Mouse (Mus musculus) embryonic facial prominence, embryonic 13.5 days (tissue): ENCODE measurements at regions not wholly inside any gene's neighbourhood (a gene's known extent, or its start where the extent isn't known, plus 50 kb on each side); places are given as distances from the start of the nearest gene placed in this dataset.

Experiments
- ATAC-seq: fragments of 200-750 bp; cut with Nextera tagmentation; 2 replicates; pipeline ENCODE4 v1.8.0; 2017; ENCODE audit warnings: low read depth; ENCODE audit not compliant: insufficient number of reproducible peaks, insufficient read depth, low FRiP score, low TSS enrichment
- H3K27ac ChIP-seq: fragments of 300-500 bp; sonication (generic); 2 replicates; pipeline ENCODE4 v1.5.1; 2015; ENCODE audit warnings: moderate library complexity, mild to moderate bottlenecking, inconsistent platforms
- H3K27me3 ChIP-seq: fragments of 300-500 bp; sonication (generic); 2 replicates; pipeline ENCODE4 v1.6.1; 2015; ENCODE audit warnings: mild to moderate bottlenecking, inconsistent platforms
- H3K36me3 ChIP-seq: fragments of 300-500 bp; sonication (generic); 2 replicates; pipeline ENCODE4 v1.6.1; 2015; ENCODE audit warnings: mild to moderate bottlenecking, inconsistent platforms
- H3K4me1 ChIP-seq: fragments of 300-500 bp; sonication (generic); 2 replicates; pipeline ENCODE4 v1.6.1; 2015; ENCODE audit warnings: inconsistent platforms
- H3K4me2 ChIP-seq: fragments of 300-500 bp; sonication (generic); 2 replicates; pipeline ENCODE4 v1.6.1; 2015; ENCODE audit warnings: moderate library complexity, mild to moderate bottlenecking, inconsistent platforms
- H3K4me3 ChIP-seq: fragments of 300-500 bp; sonication (generic); 2 replicates; pipeline ENCODE4 v1.5.1; 2015; ENCODE audit warnings: mild to moderate bottlenecking, inconsistent platforms
- H3K9ac ChIP-seq: fragments of 300-500 bp; sonication (generic); 2 replicates; pipeline ENCODE4 v1.6.1; 2015; ENCODE audit warnings: mild to moderate bottlenecking, inconsistent platforms
- H3K9me3 ChIP-seq: fragments of 300-500 bp; sonication (generic); 2 replicates; pipeline ENCODE4 v1.6.1; 2016; ENCODE audit warnings: inconsistent platforms
- WGBS: fragments of 180-500 bp; shearing (Covaris S2); methylation state at CpG from one replicate; pipeline ENCODE4 v1.1.7; 2015; ENCODE audit warnings: mixed read lengths; 5-methylcytosine and 5-hydroxymethylcytosine counted together

DNA sequence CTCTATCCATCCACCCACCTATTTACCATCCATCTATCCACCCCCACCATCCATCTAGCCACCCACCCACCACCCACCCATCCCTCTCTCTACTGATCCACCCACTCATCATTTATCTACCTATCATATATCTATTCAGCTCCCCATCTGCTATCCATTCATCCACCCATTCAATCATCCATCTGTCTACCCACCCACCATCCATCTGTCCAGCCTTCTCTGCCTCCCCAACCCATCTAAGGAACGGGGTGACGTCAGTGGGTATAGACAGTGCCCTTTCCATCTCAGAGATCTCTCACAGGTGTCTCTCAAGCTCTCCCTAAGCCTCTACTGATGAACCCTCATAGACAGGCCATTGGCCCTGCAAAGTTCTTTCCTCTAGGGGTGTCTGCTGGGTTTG, 67.5 kb upstream of the Ccnd1 start:
- H3K4me3 ChIP-seq: no peak overlapping the region
- WGBS: 88% methylated on average over 2 of the region's 2 CpGs
- H3K4me1 ChIP-seq: peaks cover 1% of the 10 kb centered on the region; the same call in 1 of the 2 replicates
- H3K9me3 ChIP-seq: no peaks in the 10 kb centered on the region
- no peak overlapping the region for H3K27ac ChIP-seq
- no peaks in the 10 kb centered on the region for H3K36me3 ChIP-seq
- ATAC-seq: no peak
- no peak overlapping the region for H3K4me2 ChIP-seq
- H3K9ac ChIP-seq: no peak overlapping the region
- no peaks in the 10 kb centered on the region for H3K27me3 ChIP-seq

GRCm38 (mm10) chr7:145001503-145002084, 61.9 kb upstream of the Ccnd1 start:
- ATAC-seq: no peak
- no peaks in the 10 kb centered on the region for H3K36me3 ChIP-seq
- 46% methylated on average over 4 of the region's 4 CpGs for WGBS

GRCm38 (mm10) chr7:144999741-145000140, 60.0 kb upstream of the Ccnd1 start:
- Histone ChIP-seq H3K4me1 (peaks cover 12% of the 10 kb centered on the region), H3K27ac (no peak overlapping the region), H3K27me3 (no peaks in the 10 kb centered on the region), H3K9me3 (no peaks in the 10 kb centered on the region), H3K9ac (no peak overlapping the region), H3K4me3 (no peak overlapping the region), H3K36me3 (no peaks in the 10 kb centered on the region), H3K4me2 (no peak overlapping the region)
- 67% methylated on average over 3 of the region's 3 CpGs for WGBS
- no peak for ATAC-seq

More at GRCm38 (mm10) chr7:145001503-145002084, 61.9 kb upstream of the Ccnd1 start:
- Histone ChIP-seq H3K4me2 (no peak overlapping the region), H3K4me1 (peaks cover 12% of the 10 kb centered on the region), H3K4me3 (no peak overlapping the region), H3K9ac (no peak overlapping the region), H3K27me3 (no peaks in the 10 kb centered on the region), H3K27ac (peak overlapping the region; percentile 33), H3K9me3 (no peaks in the 10 kb centered on the region)

DNA sequence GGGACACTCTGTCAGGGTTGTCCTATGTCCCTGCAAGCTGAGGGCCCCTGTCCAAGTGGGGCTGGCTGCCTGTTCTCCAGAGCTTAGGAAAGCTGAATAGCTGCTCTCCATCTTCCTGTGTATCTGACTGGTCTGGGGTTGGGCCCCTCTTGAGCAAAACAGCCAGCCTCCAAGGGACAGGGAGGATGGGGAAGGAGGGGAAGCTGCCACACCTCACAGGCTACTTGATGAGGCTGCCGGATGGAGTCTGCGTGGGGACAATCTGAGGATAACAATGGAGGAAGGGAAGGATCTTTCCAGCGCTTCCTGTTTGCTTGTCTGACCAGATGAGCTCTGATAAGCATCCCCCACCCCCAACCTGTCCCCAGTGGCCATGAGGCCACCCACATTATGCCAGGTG, 57.1 kb upstream of the Ccnd1 start:
- no peaks in the 10 kb centered on the region for H3K9me3 ChIP-seq
- H3K36me3 ChIP-seq: no peaks in the 10 kb centered on the region
- no peak overlapping the region for H3K9ac ChIP-seq
- H3K4me1 ChIP-seq: peaks cover 7% of the 10 kb centered on the region
- H3K27ac ChIP-seq: no peak overlapping the region
- no peak for ATAC-seq
- 58% methylated on average over 3 of the region's 3 CpGs for WGBS
- H3K4me3 ChIP-seq: no peak overlapping the region
- no peaks in the 10 kb centered on the region for H3K27me3 ChIP-seq
- H3K4me2 ChIP-seq: no peak overlapping the region

GRCm38 (mm10) chr7:144994229-144994628, 54.5 kb upstream of the Ccnd1 start:
- WGBS: 64% methylated on average over 4 of the region's 4 CpGs

DNA sequence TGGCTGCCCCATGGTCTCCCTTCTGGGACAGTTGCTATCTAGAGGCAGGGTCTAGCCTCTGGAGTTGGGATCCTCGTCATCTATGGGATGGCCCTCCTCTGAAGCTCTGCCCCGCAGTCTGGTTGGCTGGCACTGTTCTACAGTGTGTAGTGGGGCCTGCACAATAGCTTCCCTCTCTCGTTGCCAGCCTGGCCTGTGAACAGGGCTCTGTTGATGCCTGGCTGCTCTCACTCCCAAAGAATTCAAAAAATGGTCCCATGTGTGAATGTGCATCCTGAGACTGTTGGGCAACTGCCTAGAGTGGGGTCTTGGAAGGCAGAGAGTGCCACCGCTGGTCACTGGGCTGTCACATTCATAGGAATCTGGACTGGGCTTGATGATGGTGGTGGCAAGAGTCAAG, 53.8 kb upstream of the Ccnd1 start:
- Histone ChIP-seq H3K27ac (no peak overlapping the region), H3K36me3 (no peaks in the 10 kb centered on the region), H3K4me1 (peaks cover 5% of the 10 kb centered on the region), H3K9ac (no peak overlapping the region), H3K4me2 (no peak overlapping the region), H3K27me3 (no peaks in the 10 kb centered on the region), H3K9me3 (no peaks in the 10 kb centered on the region), H3K4me3 (no peak overlapping the region)
- WGBS: 72% methylated on average over 4 of the region's 4 CpGs
- no peak for ATAC-seq

More at GRCm38 (mm10) chr7:144994229-144994628, 54.5 kb upstream of the Ccnd1 start:
- H3K9ac ChIP-seq: no peak overlapping the region
- no peak overlapping the region for H3K27ac ChIP-seq
- H3K4me3 ChIP-seq: no peak overlapping the region
- no peak overlapping the region for H3K4me2 ChIP-seq
- ATAC-seq: no peak
- no peaks in the 10 kb centered on the region for H3K27me3 ChIP-seq
- H3K9me3 ChIP-seq: no peaks in the 10 kb centered on the region
- H3K36me3 ChIP-seq: no peaks in the 10 kb centered on the region
- no peaks in the 10 kb centered on the region for H3K4me1 ChIP-seq

- no peaks in the 10 kb centered on the region for H3K27me3 ChIP-seq
- H3K9me3 ChIP-seq: no peaks in the 10 kb centered on the region
- H3K27ac ChIP-seq: no peak overlapping the region
- ATAC-seq: no peak
- no peak overlapping the region for H3K4me2 ChIP-seq
- H3K9ac ChIP-seq: no peak overlapping the region
- H3K4me3 ChIP-seq: no peak overlapping the region
- 78% methylated on average over 1 of the region's 1 CpGs for WGBS
- peaks cover 10% of the 10 kb centered on the region for H3K4me1 ChIP-seq
- H3K36me3 ChIP-seq: no peaks in the 10 kb centered on the region
Measured at GRCm38 (mm10) chr7:144991760-144992159, 52.0 kb upstream of the Ccnd1 start.
